Mouse (Mus musculus): ENCODE results near the gene Olfr620. TPM values are rescaled to one million over a fixed set of nuclear protein-coding genes. Genes with fewer than 3 reads are reported as not detected.

Gene Olfr620
- polyA plus RNA-seq, 1 experiment from 2014 or later, result not detected

GRCm38 (mm10) chr7:103555779-103556178 is 56.6 kb downstream of the Olfr620 start, which contains the start of gene Olfr615:
Gene Olfr615, plus strand, starts transcription at chr7:103556079.
- no peak within 1 kb of the TSS for H3K4me3 ChIP-seq (ENCODE audit: low read depth, low read length)
- 59% methylated on average over 2 of the region's 2 CpGs for WGBS (ENCODE audit: insufficient replicate concordance)

More at GRCm38 (mm10) chr7:103555779-103556178, 56.6 kb downstream of the Olfr620 start, which contains the start of gene Olfr615:
- Histone ChIP-seq H3K4me2 (ENCODE audit: low read depth, low read length) (no peak within 1 kb of the TSS), H3K27me3 (ENCODE audit: control insufficient read depth, insufficient read depth, low read depth, low read length) (no peaks in the 10 kb centered on the region), H3K9ac (ENCODE audit: low read depth, low read length) (no peak within 1 kb of the TSS), H3K4me1 (ENCODE audit: control insufficient read depth, low read depth, low read length) (no peaks in the 10 kb centered on the region), H3K27ac (ENCODE audit: low read length) (no peak within 1 kb of the TSS), H3K9me3 (replicated peaks; ENCODE audit: control insufficient read depth, low read length) (no peaks in the 10 kb centered on the region), H3K36me3 (ENCODE audit: control insufficient read depth, insufficient read depth) (no peaks in the 10 kb centered on the region)
- no peak for ATAC-seq (ENCODE audit: low read depth)

Small RNAs within 50 kb of the gene (microRNA-seq; reads per million reads assigned to microRNA genes)
- not detected for gene Gm26506

Other genes with a start within 250 kb of the Olfr620 start
- gene Olfr601, start 249.9 kb downstream of the Olfr620 start, polyA plus RNA-seq (2015; fragmentation: Nextera tagmentation; extraction: Ambion mirVana), result not detected in 2 replicates
- not detected in 2 replicates for gene Olfr603, start 226.4 kb downstream of the Olfr620 start, polyA plus RNA-seq (2015; fragmentation: Nextera tagmentation; extraction: Ambion mirVana)
- not detected in 2 replicates for gene Usp17lc, start 197.5 kb downstream of the Olfr620 start, polyA plus RNA-seq (2015; fragmentation: Nextera tagmentation; extraction: Ambion mirVana)
- gene Olfr605, start 167.1 kb downstream of the Olfr620 start, polyA plus RNA-seq (2015; fragmentation: Nextera tagmentation; extraction: Ambion mirVana), result not detected in 2 replicates
- not detected in 2 replicates for gene Olfr606, start 163.5 kb downstream of the Olfr620 start, polyA plus RNA-seq (2015; fragmentation: Nextera tagmentation; extraction: Ambion mirVana)
- gene Olfr607, start 148.4 kb downstream of the Olfr620 start, polyA plus RNA-seq (2015; fragmentation: Nextera tagmentation; extraction: Ambion mirVana), result not detected in 2 replicates
- not detected in 2 replicates for gene Olfr608, start 142.7 kb downstream of the Olfr620 start, polyA plus RNA-seq (2015; fragmentation: Nextera tagmentation; extraction: Ambion mirVana)
- not detected in 2 replicates for gene Olfr609, start 114.5 kb downstream of the Olfr620 start, polyA plus RNA-seq (2015; fragmentation: Nextera tagmentation; extraction: Ambion mirVana)
- gene Olfr610, start 100.4 kb downstream of the Olfr620 start, polyA plus RNA-seq (2015; fragmentation: Nextera tagmentation; extraction: Ambion mirVana), result not detected in 2 replicates
- gene Olfr611, start 91.7 kb downstream of the Olfr620 start, polyA plus RNA-seq (2015; fragmentation: Nextera tagmentation; extraction: Ambion mirVana), result not detected in 2 replicates
- gene Olfr612, start 69.8 kb downstream of the Olfr620 start, polyA plus RNA-seq (2015; fragmentation: Nextera tagmentation; extraction: Ambion mirVana), result not detected in 2 replicates
- not detected in 2 replicates for gene Olfr613, start 64.5 kb downstream of the Olfr620 start, polyA plus RNA-seq (2015; fragmentation: Nextera tagmentation; extraction: Ambion mirVana)
- not detected in 2 replicates for gene Olfr615, start 56.5 kb downstream of the Olfr620 start, polyA plus RNA-seq (2015; fragmentation: Nextera tagmentation; extraction: Ambion mirVana)
- not detected in 2 replicates for gene Olfr616, start 43.4 kb downstream of the Olfr620 start, polyA plus RNA-seq (2015; fragmentation: Nextera tagmentation; extraction: Ambion mirVana)
- not detected in 2 replicates for gene Olfr617, start 39.5 kb downstream of the Olfr620 start, polyA plus RNA-seq (2015; fragmentation: Nextera tagmentation; extraction: Ambion mirVana)
- not detected in 2 replicates for gene Olfr618, start 22.4 kb downstream of the Olfr620 start, polyA plus RNA-seq (2015; fragmentation: Nextera tagmentation; extraction: Ambion mirVana)
- gene Olfr619, start 12.0 kb downstream of the Olfr620 start, polyA plus RNA-seq (2015; fragmentation: Nextera tagmentation; extraction: Ambion mirVana), result not detected in 2 replicates
- not detected in 2 replicates for gene Olfr622, start 30.2 kb upstream of the Olfr620 start, polyA plus RNA-seq (2015; fragmentation: Nextera tagmentation; extraction: Ambion mirVana)
- not detected in 2 replicates for gene Olfr623, start 51.2 kb upstream of the Olfr620 start, polyA plus RNA-seq (2015; fragmentation: Nextera tagmentation; extraction: Ambion mirVana)
- 0.02 TPM in 2 replicates for gene Olfr624, start 58.7 kb upstream of the Olfr620 start, polyA plus RNA-seq (2015; fragmentation: Nextera tagmentation; extraction: Ambion mirVana)
- gene Olfr625-ps1, start 70.2 kb upstream of the Olfr620 start, polyA plus RNA-seq (2015; fragmentation: Nextera tagmentation; extraction: Ambion mirVana), result not detected in 2 replicates
- gene Olfr243, start 102.1 kb upstream of the Olfr620 start, polyA plus RNA-seq (2015; fragmentation: Nextera tagmentation; extraction: Ambion mirVana), result not detected in 2 replicates
- gene Olfr628, start 117.8 kb upstream of the Olfr620 start, polyA plus RNA-seq (2015; fragmentation: Nextera tagmentation; extraction: Ambion mirVana), result not detected in 2 replicates
- gene Olfr629, start 132.4 kb upstream of the Olfr620 start, polyA plus RNA-seq (2015; fragmentation: Nextera tagmentation; extraction: Ambion mirVana), result 0.07 TPM in 1 of 2 replicates, not detected in the other
- not detected in 2 replicates for gene Olfr630, start 144.8 kb upstream of the Olfr620 start, polyA plus RNA-seq (2015; fragmentation: Nextera tagmentation; extraction: Ambion mirVana)
- not detected in 2 replicates for gene Olfr69, start 159.1 kb upstream of the Olfr620 start, polyA plus RNA-seq (2015; fragmentation: Nextera tagmentation; extraction: Ambion mirVana)
- gene Olfr68, start 167.2 kb upstream of the Olfr620 start, polyA plus RNA-seq (2015; fragmentation: Nextera tagmentation; extraction: Ambion mirVana), result not detected in 2 replicates
- not detected in 2 replicates for gene Olfr67, start 179.3 kb upstream of the Olfr620 start, polyA plus RNA-seq (2015; fragmentation: Nextera tagmentation; extraction: Ambion mirVana)
- 43,947 and 47,652 TPM in 2 replicates for gene Hbb-bt, start 201.5 kb upstream of the Olfr620 start, polyA plus RNA-seq (2015; fragmentation: Nextera tagmentation; extraction: Ambion mirVana)
- gene Hbb-bs, start 215.6 kb upstream of the Olfr620 start, polyA plus RNA-seq (2015; fragmentation: Nextera tagmentation; extraction: Ambion mirVana), result 113,562 and 115,549 TPM in 2 replicates
- gene Hbb-bh2, start 228.0 kb upstream of the Olfr620 start, polyA plus RNA-seq (2015; fragmentation: Nextera tagmentation; extraction: Ambion mirVana), result 0.22 TPM in 1 of 2 replicates, not detected in the other
- 24.9 and 31.8 TPM in 2 replicates for gene Hbb-bh1, start 230.6 kb upstream of the Olfr620 start, polyA plus RNA-seq (2015; fragmentation: Nextera tagmentation; extraction: Ambion mirVana)
- 114 and 115 TPM in 2 replicates for gene Hbb-y, start 240.7 kb upstream of the Olfr620 start, polyA plus RNA-seq (2015; fragmentation: Nextera tagmentation; extraction: Ambion mirVana)

All from liver, embryonic 16.5 days (tissue).